Mouse (Mus musculus): ENCODE results near the gene Slc11a1.

The Slc11a1 gene

GRCm38 (mm10) chr1:74412711-74413110 lies 37.7 kb downstream of the Slc11a1 start:
- DNase-seq = no peak

- peak; percentile 51 to 74 for DNase-seq
These were observed 40.1 kb downstream of the Slc11a1 start for GRCm38 (mm10) chr1:74415143-74415542.

GRCm38 (mm10) chr1:74418747-74419439 lies 43.9 kb downstream of the Slc11a1 start:
- peak; percentile 22 to 44 for DNase-seq

GRCm38 (mm10) chr1:74419440-74419794 lies 44.4 kb downstream of the Slc11a1 start:
- DNase-seq = no peak

GRCm38 (mm10) chr1:74423147-74423546 lies 48.2 kb downstream of the Slc11a1 start:
- DNase-seq = no peak

- DNase-seq = no peak
These were observed 50.9 kb downstream of the Slc11a1 start for GRCm38 (mm10) chr1:74425845-74426244.

- peak; percentile 32 to 47 for DNase-seq
These were observed 58.2 kb downstream of the Slc11a1 start for GRCm38 (mm10) chr1:74433220-74433619.

- no peak for DNase-seq
These were observed 59.6 kb downstream of the Slc11a1 start for GRCm38 (mm10) chr1:74434596-74434995.

GRCm38 (mm10) chr1:74435563-74435962 lies 60.6 kb downstream of the Slc11a1 start:
- no peak for DNase-seq
